Mouse (Mus musculus): ENCODE measurements at regions not wholly inside any gene's neighbourhood (a gene's known extent, or its start where the extent isn't known, plus 50 kb on each side); places are given as distances from the start of the nearest gene placed in this dataset.

DNA sequence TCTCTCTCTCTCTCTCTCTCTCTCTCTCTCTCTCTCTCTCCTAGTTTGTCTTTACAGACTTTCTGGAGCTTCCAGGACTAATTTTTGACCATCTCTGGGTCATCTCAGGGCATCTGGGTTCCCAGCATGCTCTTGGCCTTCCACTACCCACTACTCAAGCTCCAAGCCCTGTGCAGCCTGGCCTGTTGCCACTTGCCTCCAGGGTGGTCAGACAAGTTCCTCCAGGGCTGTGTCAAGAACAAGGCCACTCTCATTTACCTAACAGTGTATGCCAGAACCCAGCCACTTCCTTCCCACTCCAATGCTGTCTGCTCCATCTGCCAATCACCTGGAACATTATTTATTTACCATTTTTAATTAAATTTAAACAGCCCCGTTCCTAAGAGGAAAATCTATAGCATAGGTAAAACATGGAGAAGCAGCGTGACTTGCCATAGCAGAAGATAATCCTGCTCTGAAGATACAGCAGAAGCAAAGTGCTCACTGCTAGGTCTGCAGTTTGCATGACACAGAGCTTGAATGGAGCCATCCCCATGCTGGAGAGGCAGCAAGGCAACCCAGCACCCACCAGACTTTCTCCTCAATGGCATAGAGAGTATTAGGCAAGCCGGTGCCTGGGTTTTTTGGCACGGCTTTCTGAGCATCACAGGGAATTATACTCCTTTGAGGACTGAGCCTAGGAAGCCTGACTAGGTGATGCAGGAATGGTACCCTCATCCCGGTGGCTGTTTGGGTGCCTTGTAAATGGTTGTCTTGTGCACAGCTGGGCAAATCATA is 54.0 kb downstream of the Foxi1 start:
- TF ChIP-seq CTCF (IDR thresholded peaks at IDR 0.05; ENCODE audit: low read depth, low read length) (no peak), POLR2A (IDR thresholded peaks at IDR 0.05; ENCODE audit: borderline replicate concordance, low read depth, low read length) (no peak)
